Mouse (Mus musculus): Measurements from ENCODE around the gene Mfn1.

GRCm38 (mm10) chr3:32535692-32536091, 6.4 kb downstream of the Mfn1 start:
- TF ChIP-seq CTCF (IDR thresholded peaks at IDR 0.05) (no peak), EP300 (IDR thresholded peaks at IDR 0.05) (no peak)
